Mouse (Mus musculus): ENCODE data around the gene Ifnl2.
A peak's percentile ranks its signal among the peaks of the same experiment; 100 is the strongest.
"Not testable (repeated sequence)": the region's sequence is repeated elsewhere in the genome, so short reads cannot be mapped to it uniquely, and the experiment has no call there.

The Ifnl2 gene

GRCm38 (mm10) chr7:28510405-28510974 lies at the start of gene Ifnl2:
Gene Ifnl2, minus strand, starts transcription at chr7:28510455.
- DNase-seq = not testable (repeated sequence)

GRCm38 (mm10) chr7:28558486-28558885 lies 48.2 kb upstream of the Ifnl2 start:
- DNase-seq = no peak

- peak; percentile 93 for DNase-seq
Measured at GRCm38 (mm10) chr7:28557708-28558107, 47.5 kb upstream of the Ifnl2 start.

- no peak for DNase-seq
Measured at GRCm38 (mm10) chr7:28557069-28557468, 46.8 kb upstream of the Ifnl2 start.

GRCm38 (mm10) chr7:28555939-28556535 lies 45.8 kb upstream of the Ifnl2 start:
- no peak for DNase-seq

- no peak for DNase-seq
Measured at GRCm38 (mm10) chr7:28553076-28553475, 42.8 kb upstream of the Ifnl2 start.

GRCm38 (mm10) chr7:28547628-28548027 lies 37.4 kb upstream of the Ifnl2 start:
- no peak for DNase-seq

- no peak for DNase-seq
Measured at GRCm38 (mm10) chr7:28547154-28547553, 36.9 kb upstream of the Ifnl2 start, which contains the start of gene Nccrp1. Gene Nccrp1, minus strand, starts transcription at chr7:28547254.

- DNase-seq = no peak
Measured at GRCm38 (mm10) chr7:28546649-28547048, 36.4 kb upstream of the Ifnl2 start.

- DNase-seq = no peak
Measured at GRCm38 (mm10) chr7:28545891-28546210, 35.6 kb upstream of the Ifnl2 start.

GRCm38 (mm10) chr7:28545048-28545890 lies 35.0 kb upstream of the Ifnl2 start:
- no peak for DNase-seq

GRCm38 (mm10) chr7:28544051-28544601 lies 33.9 kb upstream of the Ifnl2 start:
- no peak for DNase-seq

- no peak for DNase-seq
Measured at GRCm38 (mm10) chr7:28540526-28540925, 30.3 kb upstream of the Ifnl2 start, which contains the start of gene Sycn. Gene Sycn, plus strand, starts transcription at chr7:28540885.

GRCm38 (mm10) chr7:28538886-28539285 lies 28.6 kb upstream of the Ifnl2 start:
- DNase-seq = not testable (repeated sequence)

- no peak for DNase-seq
Measured at GRCm38 (mm10) chr7:28532005-28532404, 21.8 kb upstream of the Ifnl2 start.

GRCm38 (mm10) chr7:28527922-28528719 lies 17.9 kb upstream of the Ifnl2 start:
- peak; percentile 93 for DNase-seq

- DNase-seq = not testable (repeated sequence)
Measured at GRCm38 (mm10) chr7:28522536-28522935, 12.3 kb upstream of the Ifnl2 start, which contains the start of gene Ifnl3. Gene Ifnl3, plus strand, starts transcription at chr7:28522836.

- DNase-seq = no peak
Measured at GRCm38 (mm10) chr7:28511441-28511840, 1.2 kb upstream of the Ifnl2 start.

GRCm38 (mm10) chr7:28509121-28509520 lies 1.1 kb downstream of the Ifnl2 start:
- DNase-seq = not testable (repeated sequence)

- peak; percentile 36 for DNase-seq
Measured at GRCm38 (mm10) chr7:28505585-28505984, 4.7 kb downstream of the Ifnl2 start.

- no peak for DNase-seq
Measured at GRCm38 (mm10) chr7:28495426-28495825, 14.8 kb downstream of the Ifnl2 start.

GRCm38 (mm10) chr7:28492310-28492709 lies 17.9 kb downstream of the Ifnl2 start:
- no peak for DNase-seq

- DNase-seq = peak; percentile 20
Measured at GRCm38 (mm10) chr7:28490903-28491302, 19.4 kb downstream of the Ifnl2 start.

Data from thymus, postnatal 14 days (tissue).